12 mouse cellular contexts compared by ENCODE assay signal in genomic region chr1:60404848-60405247, GRCm38 (mm10). TPM values are rescaled to one million over a fixed set of nuclear protein-coding genes. Genes with fewer than 3 reads are reported as not detected.
DNase-seq lines count a peak whose midpoint lies in the region; ATAC-seq and TF ChIP-seq lines count a peak whose summit lies in the region.
"Had no signal": no experiment of that assay in that cellular context is flagged by ENCODE, and none has a peak within 500 bp of the region (broad histone marks: within the 10 kb centered on the region; RNA-seq: fewer than 3 reads in every experiment).

No protein-coding gene starts in this region.

- DNase-seq in cerebellum, postnatal 10 days: peak; percentile 21 to 29
- peak; percentile 40 for DNase-seq in liver, adult 2 months (ENCODE audit: extremely low read depth, low read depth, low spot score)
- DNase-seq in adipocyte (ENCODE audit: low spot score): peak; percentile 43
- DNase-seq in retina, embryonic 14.5 days (ENCODE audit: low spot score): peak; percentile 23
- DNase-seq in gastrocnemius, postnatal 10 days: no peak
- DNase-seq: gastrocnemius, postnatal 36 days had no signal

- H3K27me3 ChIP-seq in liver, adult 2 months (ENCODE audit: control insufficient read depth, insufficient read depth, low read length): no peaks in the 10 kb centered on the region
- no peaks in the 10 kb centered on the region for H3K27me3 ChIP-seq in liver, embryonic 12.5 days (replicated peaks)
- H3K27me3 ChIP-seq: embryonic facial prominence, embryonic 15.5 days; lung, embryonic 15.5 days; neural tube, embryonic 12.5 days had no signal

- no peak overlapping the region for H3K9ac ChIP-seq in liver, adult 2 months (ENCODE audit: low read depth, low read length)
- H3K9ac ChIP-seq in liver, embryonic 12.5 days: no peak overlapping the region
- H3K9ac ChIP-seq: embryonic facial prominence, embryonic 15.5 days; lung, embryonic 15.5 days; neural tube, embryonic 12.5 days had no signal

- no peaks in the 10 kb centered on the region for H3K79me2 ChIP-seq in liver, adult 2 months (ENCODE audit: control insufficient read depth, insufficient read depth, low read length)

- 100% methylated on average over 1 of the region's 1 CpGs for WGBS in liver, adult 2 months
- 88% methylated on average over 1 of the region's 1 CpGs for WGBS in liver, embryonic 12.5 days (ENCODE audit: insufficient replicate concordance)

- H3K4me1 ChIP-seq in liver, adult 2 months (ENCODE audit: control insufficient read depth, insufficient read depth, low read length): no peaks in the 10 kb centered on the region
- H3K4me1 ChIP-seq in liver, embryonic 12.5 days: peaks cover 6% of the 10 kb centered on the region; the same call in 1 of the 2 replicates
- H3K4me1 ChIP-seq: neural tube, embryonic 12.5 days had no signal

- TF ChIP-seq POLR2A in liver, adult 2 months (IDR thresholded peaks at IDR 0.05; ENCODE audit: extremely low read depth, insufficient read depth, low read length): no peak

- no peak for ATAC-seq in cerebellum, adult (ENCODE audit: insufficient number of reproducible peaks, low FRiP score, low TSS enrichment)
- no peak for ATAC-seq in liver, embryonic 12.5 days
- ATAC-seq in megakaryocyte, adult 5-6 weeks (ENCODE audit: poor library complexity, severe bottlenecking): no peak

- no peak overlapping the region for H3K4me2 ChIP-seq in liver, embryonic 12.5 days
- H3K4me2 ChIP-seq: embryonic facial prominence, embryonic 15.5 days; lung, embryonic 15.5 days; neural tube, embryonic 12.5 days had no signal

- H3K36me3 ChIP-seq in liver, adult 2 months (ENCODE audit: control insufficient read depth, insufficient read depth, low read length): no peaks in the 10 kb centered on the region
- no peaks in the 10 kb centered on the region for H3K36me3 ChIP-seq in liver, embryonic 12.5 days
- H3K36me3 ChIP-seq: embryonic facial prominence, embryonic 15.5 days; lung, embryonic 15.5 days; neural tube, embryonic 12.5 days had no signal

- TF ChIP-seq CTCF in liver, adult 2 months (IDR thresholded peaks at IDR 0.05; ENCODE audit: low read depth, low read length): 0 out of 2 replicates have a peak, but pooled peaks have one; percentile 6

- no peak overlapping the region for H3K27ac ChIP-seq in liver, adult 2 months (replicated peaks; ENCODE audit: insufficient read depth, low read depth, low read length)
- H3K27ac ChIP-seq in liver, embryonic 12.5 days: no peak overlapping the region
- H3K27ac ChIP-seq: embryonic facial prominence, embryonic 15.5 days; lung, embryonic 15.5 days; neural tube, embryonic 12.5 days had no signal

- H3K4me3 ChIP-seq in liver, adult 2 months (ENCODE audit: insufficient read depth, low read depth, low read length): no peak overlapping the region
- H3K4me3 ChIP-seq in liver, embryonic 12.5 days: no peak overlapping the region
- H3K4me3 ChIP-seq: embryonic facial prominence, embryonic 15.5 days; lung, embryonic 15.5 days; neural tube, embryonic 12.5 days had no signal

- H3K9me3 ChIP-seq in liver, embryonic 12.5 days (replicated peaks): no peaks in the 10 kb centered on the region
- H3K9me3 ChIP-seq: embryonic facial prominence, embryonic 15.5 days; lung, embryonic 15.5 days; neural tube, embryonic 12.5 days had no signal

RNA-seq across cellular contexts. Expression of gene Abi2, which starts 4.6 kb away (rescaled TPM):
- 2.2 and 3.7 TPM in 2 replicates for total RNA-seq in liver, adult 2 months (2014; rRNA removed)
- 0.41 and 0.62 TPM in 2 replicates for polyA plus RNA-seq in liver, adult 2 months (2012; rRNA removed)
- 8.5 and 9.9 TPM in 2 replicates for polyA plus RNA-seq in liver, embryonic 12.5 days (2016; fragmentation: Nextera tagmentation; extraction: Ambion mirVana)
- total RNA-seq in megakaryocyte, adult 5-6 weeks (2015): 12.2 and 12.6 TPM in 2 replicates
- 8.0 and 9.6 TPM in 2 replicates for total RNA-seq in megakaryocyte, adult 5-6 weeks (2017)
- total RNA-seq in gastrocnemius, postnatal 10 days (2021): 10 to 100 TPM; 24.2 to 33.6 TPM
